Mouse (Mus musculus) hindlimb bud, embryonic 11.5 days (tissue): ENCODE data around the gene Tkt.
"Not testable (repeated sequence)": the region's sequence is repeated elsewhere in the genome, so short reads cannot be mapped to it uniquely, and the experiment has no call there.

Experiments
- DNase-seq: peaks from one replicate; pipeline ENCODE4 v3.0.0-alpha.2; 2012; ENCODE audit warnings: low read depth, low spot score; ENCODE audit errors: extremely low spot score

The Tkt gene

DNA sequence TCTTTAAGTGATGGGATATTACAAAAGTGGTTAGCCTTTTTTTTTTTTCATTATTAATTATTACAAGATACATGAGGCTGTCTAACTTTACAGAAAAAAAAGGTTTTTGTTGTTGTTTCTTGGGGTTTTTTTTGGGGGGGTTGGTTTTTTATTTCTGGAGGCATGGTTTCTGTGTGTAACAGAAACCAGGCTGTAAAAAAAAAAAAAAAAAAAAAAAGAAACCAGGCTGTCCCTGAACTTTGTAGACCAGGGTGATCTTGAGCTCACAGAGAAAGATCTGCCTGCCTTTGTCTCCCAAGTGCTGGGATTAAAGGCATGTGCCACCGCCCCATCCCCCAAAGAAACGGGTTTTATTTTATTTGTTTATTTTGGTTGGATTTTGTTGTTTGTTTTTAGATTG lies 3.8 kb downstream of the Tkt start:
- DNase-seq: no peak

DNA sequence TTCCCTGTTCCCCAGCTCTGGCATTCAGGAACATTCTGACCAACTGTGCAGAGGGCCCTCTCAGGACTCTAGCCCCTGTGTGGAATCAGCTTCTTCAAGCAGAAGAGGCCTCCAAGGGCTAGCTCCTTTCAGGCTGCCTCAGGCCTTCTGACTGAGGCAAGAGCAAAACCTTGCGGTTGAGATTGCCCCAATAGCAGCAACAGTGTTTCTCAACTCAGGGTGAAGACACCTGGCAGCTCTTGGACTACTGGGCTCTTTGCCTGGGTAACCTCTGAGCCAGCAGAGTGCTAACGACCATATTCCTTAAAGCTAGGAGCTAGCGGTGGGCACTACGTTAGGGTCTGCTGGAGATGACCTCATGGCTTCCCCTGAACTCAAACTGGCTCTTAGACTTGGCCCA lies 5.0 kb downstream of the Tkt start:
- no peak for DNase-seq

DNA sequence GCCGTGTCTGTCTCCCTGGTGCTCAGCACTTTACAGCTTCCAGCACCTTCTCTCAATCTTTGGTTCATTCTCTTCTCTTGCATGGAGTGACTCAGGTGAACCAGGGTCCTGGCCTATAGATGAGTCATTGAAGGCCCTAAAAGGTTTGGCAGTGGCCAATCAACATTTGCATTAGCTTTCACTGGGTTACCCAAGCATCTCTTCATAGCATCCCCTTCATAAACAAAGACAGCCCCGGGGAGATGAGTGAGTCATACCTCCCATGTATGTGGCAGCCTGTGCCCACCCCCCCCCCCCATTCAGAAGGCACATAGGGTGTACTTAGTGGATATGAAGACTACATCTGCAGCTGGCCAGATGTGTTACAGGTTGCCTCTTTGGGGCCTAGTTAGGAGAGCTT lies 8.5 kb downstream of the Tkt start:
- no peak for DNase-seq

DNA sequence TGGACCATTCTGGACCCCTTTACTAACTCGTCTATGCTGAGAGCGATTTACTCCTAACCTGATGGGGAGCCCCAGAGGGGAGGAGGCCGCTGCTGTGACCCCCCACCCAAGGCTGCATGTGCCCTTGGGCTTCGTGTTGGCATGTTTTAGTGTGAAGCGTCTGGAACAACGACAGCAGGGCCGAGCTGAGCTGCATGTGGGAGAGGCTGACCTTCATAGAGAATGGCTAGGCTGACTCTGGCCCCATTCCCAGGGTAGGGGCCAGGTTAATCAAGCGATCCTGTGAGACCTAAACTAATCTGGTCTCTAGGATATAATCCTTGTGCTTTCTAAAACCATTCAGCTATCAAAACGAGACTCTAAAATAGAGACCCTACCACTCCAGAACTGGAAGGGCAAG lies 9.6 kb downstream of the Tkt start:
- DNase-seq: no peak

DNA sequence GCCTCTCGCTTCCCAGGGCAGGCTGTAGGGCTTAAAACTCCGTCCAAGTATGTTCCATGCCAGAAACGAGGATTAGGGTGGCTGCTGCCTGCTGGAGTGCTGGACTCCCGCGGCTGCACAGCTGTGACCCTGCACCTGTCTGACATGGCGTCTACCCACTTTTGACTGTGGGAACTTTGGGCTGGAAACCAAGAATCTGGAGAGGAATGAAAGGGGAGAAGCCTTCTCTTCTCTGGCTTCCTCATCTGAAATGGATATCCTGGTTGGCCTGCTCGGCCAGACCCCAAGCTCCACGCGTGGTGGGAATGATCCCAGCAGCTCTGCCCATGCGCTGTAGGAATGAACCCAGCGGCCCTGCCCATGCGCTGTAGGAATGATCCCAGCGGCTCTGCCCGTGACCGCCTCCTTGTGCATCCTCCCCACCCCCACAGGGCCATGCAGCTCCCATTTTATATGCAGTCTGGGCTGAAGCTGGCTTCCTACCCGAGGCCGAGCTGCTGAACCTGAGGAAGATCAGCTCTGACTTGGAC lies 11.2 kb downstream of the Tkt start:
- DNase-seq: no peak

DNA sequence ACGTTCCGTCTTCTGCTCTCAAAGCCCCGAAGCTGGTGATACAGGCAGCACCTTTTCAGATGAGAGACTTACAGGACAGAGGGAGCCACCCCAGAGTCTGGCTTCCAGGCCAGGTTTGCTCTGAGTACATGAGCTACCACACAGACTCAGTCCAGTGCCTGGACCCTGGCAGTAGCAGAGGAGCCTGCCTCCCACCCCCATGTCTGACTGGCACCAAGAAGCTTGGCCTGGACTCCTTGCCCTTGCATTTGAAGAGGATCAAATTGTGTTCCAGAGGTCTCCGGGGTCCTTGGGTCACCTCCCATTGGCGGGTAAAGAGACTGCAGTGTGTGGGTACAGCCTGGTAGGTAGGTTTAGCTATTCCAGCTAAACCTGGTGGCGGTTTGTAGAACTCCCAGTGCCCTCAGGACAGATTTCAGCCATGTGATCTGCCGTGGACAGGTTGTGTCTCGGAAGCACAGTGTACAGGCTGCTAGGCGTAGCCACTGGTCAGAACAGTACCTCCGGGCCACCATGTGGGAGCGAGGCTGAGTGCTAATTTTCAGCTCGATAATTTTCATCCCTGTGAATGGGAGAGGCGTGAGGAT lies 12.7 kb downstream of the Tkt start:
- no peak for DNase-seq

DNA sequence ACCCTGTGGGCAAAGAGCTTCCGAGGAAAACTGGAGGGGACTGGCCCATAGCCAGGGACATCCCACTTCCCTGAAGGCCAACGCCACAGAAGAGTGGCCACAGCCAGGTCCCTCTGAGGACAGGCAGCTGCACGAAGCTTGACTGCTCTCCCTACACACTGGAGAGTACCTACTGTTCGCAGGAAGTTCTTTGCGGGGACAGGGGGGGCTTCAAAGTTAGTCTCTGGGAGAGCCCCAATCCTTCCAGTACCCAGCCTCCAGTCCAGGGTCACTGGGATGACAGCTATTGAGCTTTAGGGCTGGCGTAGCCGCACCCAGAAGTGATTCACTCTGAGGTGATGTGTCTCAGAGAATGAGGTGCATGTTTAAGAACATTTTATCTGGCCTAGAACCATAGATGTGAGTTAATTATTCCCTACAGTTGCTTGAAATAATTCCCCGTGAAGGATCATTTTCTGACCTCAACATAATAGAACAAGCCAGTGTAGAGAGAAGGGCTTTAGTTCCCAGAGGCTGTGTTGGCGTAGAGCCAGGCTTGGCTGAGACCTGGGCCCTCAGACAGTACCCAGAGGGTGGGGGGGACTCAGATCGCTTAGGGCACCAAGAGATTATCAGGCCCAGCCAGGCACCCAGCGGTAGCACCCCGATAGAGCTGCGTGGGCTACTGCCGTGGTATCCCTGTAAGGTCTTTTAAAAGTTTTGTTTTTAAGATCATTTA lies 13.5 kb downstream of the Tkt start:
- no peak for DNase-seq

DNA sequence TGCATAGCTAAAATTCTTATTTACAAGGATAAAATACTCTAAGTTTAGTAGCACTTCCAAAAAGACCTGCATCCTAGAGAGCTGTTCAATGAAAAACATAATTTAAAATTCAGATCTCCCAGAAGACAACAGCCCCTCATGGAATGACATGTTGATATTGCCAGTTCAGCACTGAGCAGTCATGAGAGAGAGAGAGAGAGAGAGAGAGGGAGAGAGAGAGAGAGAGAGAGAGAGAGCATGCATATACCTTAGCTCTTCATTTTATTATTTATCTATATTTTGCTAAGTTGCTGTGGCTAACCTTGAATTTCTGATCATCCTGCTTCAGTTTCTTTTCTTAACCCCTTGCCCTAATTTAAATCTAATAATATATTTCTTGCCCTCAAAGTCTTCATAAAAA lies 14.2 kb downstream of the Tkt start:
- DNase-seq: no peak

DNA sequence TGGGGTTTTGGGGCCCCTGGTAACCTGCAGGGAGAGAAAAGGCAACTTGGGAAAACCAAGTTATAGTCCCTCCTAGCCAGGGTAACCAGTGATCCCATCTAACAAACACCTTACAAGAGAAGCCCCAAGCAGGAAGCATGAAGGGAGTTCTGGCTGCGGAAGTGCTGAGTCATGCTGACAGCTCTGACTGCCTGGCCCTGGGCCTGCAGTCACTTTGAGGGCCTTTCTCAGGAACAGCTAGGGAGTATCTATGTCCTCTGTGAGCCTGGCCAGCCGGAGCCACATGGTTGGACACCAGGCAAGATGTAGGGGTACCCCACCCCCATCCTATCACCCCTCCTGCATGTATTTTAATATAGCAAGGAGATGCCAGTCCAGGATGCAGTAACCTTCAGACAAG lies 16.3 kb downstream of the Tkt start:
- DNase-seq: no peak

DNA sequence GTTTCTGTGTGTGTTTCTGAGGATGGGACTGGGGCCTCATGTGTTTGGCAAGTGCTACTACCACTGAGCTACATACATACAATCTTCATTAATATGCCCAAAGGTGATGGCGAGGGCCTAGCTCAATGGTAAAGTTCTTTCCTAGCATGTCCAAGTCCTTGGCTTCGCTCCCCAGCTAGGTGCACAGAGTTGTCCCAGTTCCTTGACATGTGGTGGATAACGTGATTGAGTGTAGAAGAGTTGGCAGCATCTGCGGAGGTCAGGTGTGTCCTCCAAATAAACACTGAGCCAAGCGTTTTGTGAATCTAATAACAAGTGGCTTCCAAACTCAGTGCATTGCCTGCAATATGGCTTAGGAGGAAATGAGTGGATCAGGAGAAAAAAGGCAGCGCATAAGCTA lies 18.2 kb downstream of the Tkt start:
- DNase-seq: no peak

DNA sequence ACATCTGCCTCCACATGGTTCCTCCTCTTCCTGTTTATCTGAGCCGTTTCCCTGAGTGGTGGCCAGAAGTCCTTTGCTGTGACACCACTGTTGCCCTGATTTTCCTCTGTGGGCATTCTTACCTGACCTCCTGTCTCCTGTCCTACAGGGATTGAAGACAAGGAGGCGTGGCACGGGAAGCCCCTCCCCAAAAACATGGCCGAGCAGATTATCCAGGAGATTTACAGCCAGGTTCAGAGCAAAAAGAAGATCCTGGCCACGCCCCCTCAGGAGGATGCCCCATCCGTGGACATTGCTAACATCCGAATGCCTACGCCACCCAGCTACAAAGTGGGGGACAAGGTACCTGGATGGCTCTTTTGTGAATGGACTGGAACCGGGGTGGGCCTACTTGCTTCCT lies 19.9 kb downstream of the Tkt start:
- DNase-seq: no peak

DNA sequence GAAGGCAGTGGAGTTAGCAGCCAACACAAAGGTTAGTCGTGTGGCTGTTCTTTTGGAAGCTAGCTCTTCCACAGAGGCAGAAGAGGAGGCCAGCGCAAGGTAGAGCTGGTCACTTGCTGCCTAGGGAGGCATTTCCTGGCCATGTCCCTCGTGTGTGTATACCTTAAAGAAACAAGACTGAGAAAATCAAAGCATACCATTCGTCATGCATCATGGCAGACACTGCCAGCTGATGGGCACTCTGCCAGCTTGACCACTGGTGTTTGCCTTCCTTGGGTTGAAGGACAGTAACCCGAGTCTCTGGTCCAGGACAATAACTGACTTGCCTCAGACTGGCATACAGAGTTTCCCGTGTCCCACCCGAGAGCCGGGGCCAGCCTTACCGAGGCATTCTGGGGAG lies 22.1 kb downstream of the Tkt start:
- DNase-seq: no peak

DNA sequence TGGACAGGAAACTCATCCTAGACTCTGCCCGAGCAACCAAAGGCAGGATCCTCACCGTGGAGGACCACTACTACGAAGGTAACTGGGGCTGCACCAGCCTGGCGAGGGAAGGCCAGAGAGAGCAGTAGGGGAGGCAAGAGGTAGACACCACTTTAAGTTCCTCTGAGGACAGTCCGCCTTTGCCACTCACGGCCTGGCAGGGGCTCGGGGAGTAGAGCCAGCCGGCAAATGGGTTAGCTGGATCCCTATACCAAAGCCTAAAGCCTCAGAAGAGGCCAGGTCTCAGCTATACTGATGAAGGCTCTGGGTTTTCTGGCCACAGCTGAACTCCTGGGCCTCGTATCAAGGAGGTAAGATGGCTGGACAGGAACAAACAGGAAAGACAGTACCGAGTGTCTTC lies 24.1 kb downstream of the Tkt start:
- DNase-seq: no peak

DNA sequence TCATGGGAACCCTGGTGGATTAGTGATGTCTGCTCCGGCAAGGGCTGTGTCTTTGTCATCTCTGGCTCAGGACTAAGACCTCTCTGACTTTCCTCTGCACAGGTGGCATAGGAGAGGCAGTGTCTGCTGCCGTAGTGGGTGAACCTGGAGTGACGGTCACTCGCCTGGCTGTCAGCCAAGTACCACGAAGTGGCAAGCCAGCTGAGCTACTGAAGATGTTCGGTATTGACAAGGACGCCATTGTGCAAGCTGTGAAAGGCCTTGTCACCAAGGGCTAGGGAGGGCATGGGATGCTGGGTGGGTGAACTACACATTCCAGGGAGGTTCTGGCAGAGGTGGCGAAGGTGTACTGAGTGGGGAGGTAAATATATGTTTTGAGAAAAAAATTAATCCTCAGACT lies 25.1 kb downstream of the Tkt start:
- DNase-seq: no peak

DNA sequence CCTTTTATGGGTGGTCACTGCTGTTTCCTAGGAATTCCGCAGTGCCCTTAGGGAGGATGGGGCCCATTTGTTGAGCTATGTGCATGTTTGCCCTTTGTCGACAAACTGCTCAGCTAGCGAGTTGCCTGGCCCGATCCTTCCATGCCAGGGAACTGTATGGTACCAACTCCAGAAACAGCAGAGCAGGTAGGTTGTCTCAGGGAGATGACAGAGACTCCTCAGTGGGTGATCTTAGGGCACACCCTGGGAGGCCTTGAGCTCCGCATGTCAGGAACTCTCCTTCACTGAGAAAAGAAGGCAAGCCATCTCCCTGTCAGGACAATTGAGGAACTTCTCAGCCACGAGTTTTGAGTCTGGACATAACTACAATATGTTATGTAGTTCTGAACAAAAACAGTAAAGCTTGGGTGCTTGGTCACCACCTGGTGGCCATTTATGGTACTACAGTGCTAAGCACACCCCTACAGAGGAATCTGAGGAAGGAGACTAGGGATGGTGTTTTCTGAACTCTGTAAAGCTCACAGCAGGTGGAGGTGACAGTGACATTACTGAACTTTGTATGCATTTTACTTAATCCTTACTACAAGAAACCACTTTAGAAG lies 25.9 kb downstream of the Tkt start:
- DNase-seq: peak; percentile 76

DNA sequence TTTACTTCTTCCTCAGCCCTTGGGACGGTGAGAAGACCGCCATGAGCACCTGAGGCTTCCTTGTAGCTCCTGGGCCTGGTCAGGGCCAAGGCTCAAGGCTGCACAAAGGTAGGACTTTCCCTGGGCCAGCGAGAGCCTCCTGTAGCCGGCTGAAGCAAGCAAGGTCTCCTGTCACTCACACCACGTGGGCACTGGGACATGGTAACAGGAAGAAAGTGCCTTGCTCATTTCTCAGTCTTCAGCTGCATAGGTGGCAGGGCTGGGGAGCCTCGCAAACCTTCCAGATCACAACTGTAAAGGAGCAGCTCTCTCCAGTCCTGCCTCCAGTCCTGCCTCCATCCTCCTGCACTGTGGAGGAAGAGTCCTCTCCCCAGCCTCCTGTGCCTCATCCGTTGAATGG lies 27.6 kb downstream of the Tkt start:
- DNase-seq: no peak

DNA sequence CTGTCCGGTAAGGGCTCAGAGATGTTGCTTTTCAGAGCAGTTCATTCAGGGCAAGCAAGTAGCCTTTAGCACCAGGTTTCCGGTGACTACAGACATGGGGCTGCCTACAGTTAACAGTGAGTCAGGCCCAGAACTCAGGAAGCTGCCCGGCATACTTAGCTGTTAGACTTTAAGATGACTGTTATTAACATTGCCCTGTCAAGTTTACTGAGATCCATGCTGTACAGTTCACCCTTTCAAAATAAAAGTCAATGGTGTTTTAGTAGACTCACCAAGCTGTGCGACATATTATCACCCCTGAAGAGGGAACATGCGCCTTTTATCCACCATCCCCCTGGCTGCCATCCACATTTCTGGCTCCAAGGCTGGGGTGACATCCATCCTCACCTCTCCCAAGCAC lies 28.1 kb downstream of the Tkt start:
- no peak for DNase-seq

DNA sequence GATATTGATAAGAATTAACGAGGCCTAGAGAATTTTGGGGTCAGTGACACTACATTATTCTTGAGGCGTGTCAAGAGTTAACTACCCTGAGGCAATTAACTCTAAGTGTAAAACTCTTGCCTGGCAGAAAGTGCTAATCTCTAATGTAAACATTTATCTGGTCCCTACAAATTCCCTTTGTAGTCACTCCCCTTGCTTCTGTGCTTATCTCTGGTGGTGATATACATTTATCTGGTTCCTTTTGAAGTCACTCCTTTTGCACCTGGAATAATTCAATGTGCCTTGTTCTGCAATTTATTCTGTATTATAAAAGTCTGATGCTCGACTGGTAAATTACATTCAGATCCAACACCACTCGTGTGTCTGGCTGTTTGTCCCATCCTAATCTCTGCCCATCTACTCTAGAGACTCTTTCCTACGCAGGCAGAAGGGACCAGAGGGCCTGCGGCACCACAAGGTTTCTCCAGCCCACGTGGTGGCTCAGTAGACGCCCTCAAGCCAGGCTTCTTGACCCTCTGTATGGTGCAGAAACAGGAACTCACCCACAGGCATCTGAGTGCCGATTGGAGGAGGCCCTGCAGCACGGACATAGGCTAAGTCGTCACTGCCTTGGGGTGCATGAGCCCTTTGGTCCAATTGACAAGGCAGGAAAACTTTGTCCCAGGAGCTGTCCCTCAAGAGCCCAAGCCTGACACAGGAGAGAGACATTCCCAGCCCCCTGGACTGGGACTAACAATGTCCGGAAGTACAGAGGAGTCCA lies 29.3 kb downstream of the Tkt start:
- DNase-seq: not testable (repeated sequence)

DNA sequence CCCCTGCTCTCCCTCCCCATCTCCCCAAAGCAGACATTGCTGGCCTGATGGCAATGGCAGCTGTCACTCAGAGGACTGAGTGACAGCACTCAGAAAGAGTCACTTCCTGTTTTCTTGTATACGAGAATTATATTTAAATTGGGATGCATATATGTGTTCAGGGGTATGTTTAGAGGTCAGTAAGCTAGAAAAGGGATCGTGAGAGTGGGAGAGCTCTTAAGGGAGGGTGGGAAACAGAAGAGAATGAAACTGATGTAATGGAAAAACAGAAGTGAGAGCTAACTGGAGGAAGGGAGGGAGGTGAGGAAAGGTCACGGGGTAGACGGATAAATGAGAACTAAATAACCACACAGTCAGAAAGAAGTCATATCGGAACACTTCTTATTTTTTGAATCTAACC lies 31.0 kb downstream of the Tkt start:
- no peak for DNase-seq

DNA sequence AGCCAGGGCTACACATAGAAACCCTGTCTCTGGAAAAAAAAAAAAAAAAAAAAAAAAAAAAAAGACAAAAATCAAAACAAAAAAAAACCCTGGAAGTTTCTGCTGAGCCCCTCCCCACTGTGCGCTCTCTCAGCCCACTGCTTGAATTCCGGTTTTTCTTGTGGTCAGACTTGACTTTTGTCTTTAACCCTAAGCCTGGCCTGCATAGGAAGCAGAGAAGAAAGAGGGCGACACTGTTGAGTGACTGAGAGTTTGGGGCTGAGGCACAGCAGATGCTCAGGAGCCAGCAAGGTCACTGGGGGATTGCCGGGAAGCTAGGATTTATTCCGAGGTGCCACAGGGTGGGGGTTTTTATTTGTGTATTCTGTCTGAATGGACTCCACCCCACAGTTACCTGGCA lies 31.7 kb downstream of the Tkt start:
- DNase-seq: no peak

DNA sequence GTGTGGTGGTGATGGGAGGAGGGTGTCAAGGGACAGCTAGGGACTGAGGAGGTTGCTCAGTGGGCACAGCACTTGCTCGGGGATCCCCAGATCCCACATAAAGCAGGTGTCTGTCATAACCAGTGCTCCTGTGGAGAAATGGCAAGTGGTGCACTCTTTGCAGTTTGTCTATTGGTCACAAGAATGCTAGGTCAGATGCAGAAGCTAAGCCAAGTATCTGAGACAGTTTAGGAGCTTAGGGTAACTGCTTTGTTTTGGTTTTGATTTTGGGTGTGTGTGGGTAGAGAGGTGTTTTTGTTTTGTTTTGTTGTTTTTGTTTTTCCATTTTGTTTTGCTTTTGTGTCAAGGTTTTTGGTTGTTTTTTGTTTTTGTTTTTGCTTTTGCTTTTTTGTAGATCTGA lies 33.1 kb downstream of the Tkt start:
- DNase-seq: no peak

DNA sequence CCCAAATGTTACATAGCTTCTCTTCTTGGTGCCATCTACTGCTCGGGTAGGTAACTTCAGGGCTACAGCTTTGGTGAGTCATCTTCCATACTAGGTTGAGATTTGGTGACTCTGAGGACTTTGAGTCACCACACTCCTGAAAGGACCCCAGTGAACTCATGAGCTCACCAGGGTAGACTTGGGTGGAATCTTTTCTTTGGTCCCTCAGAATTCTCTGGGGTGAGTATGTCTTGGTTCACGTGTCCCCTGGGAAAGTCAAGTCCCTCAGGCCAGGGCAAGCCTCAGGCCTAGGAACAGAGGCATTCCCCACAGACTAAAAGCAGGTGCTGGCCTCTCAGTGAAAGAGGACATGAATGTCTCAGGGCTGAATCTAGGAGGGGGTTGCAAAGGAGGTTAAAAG lies 35.9 kb downstream of the Tkt start:
- no peak for DNase-seq
